Mouse (Mus musculus) limb, embryonic 11.5 days (tissue): ENCODE results near the gene Cdc6. TPM values are rescaled to one million over a fixed set of nuclear protein-coding genes. Genes with fewer than 3 reads are reported as not detected.

ENCODE experiments used
- ATAC-seq: fragments of 200-750 bp; cut with Nextera tagmentation; 2 replicates; pipeline ENCODE4 v1.8.0; 2017; ENCODE audit warnings: low read depth; ENCODE audit not compliant: insufficient number of reproducible peaks, low FRiP score, low TSS enrichment
- DNase-seq: peaks from one replicate; pipeline ENCODE4 v3.0.0-alpha.2; 2015; ENCODE audit warnings: low spot score
- H3K27ac ChIP-seq: fragments of 300-500 bp; sonication (generic); replicated peaks from 2 replicates; pipeline ENCODE4 v1.5.1; 2014; ENCODE audit warnings: low read depth, mild to moderate bottlenecking, low read length
- H3K27me3 ChIP-seq: fragments of 300-500 bp; sonication (generic); 2 replicates; pipeline ENCODE4 v1.6.1; 2014; ENCODE audit warnings: mild to moderate bottlenecking, low read length, mixed read lengths; ENCODE audit not compliant: control insufficient read depth, insufficient read depth
- H3K36me3 ChIP-seq: fragments of 300-500 bp; sonication (generic); 2 replicates; pipeline ENCODE4 v1.6.1; 2014; ENCODE audit warnings: mild to moderate bottlenecking, low read length, moderate library complexity, mixed read lengths; ENCODE audit not compliant: control insufficient read depth, insufficient read depth
- H3K4me1 ChIP-seq: fragments of 300-500 bp; sonication (generic); 2 replicates; pipeline ENCODE4 v1.6.1; 2014; ENCODE audit warnings: low read length, mixed read lengths; ENCODE audit not compliant: control insufficient read depth, insufficient read depth
- H3K4me2 ChIP-seq: fragments of 300-500 bp; sonication (generic); 2 replicates; pipeline ENCODE4 v1.6.1; 2014; ENCODE audit warnings: low read depth, mild to moderate bottlenecking, moderate library complexity; ENCODE audit not compliant: severe bottlenecking
- H3K4me3 ChIP-seq: fragments of 300-500 bp; sonication (generic); 2 replicates; pipeline ENCODE4 v1.5.1; 2014; ENCODE audit warnings: low read depth, low read length
- H3K9ac ChIP-seq: fragments of 300-500 bp; sonication (generic); 2 replicates; pipeline ENCODE4 v1.6.1; 2014; ENCODE audit warnings: mild to moderate bottlenecking, low read length
- H3K9me3 ChIP-seq: fragments of 300-500 bp; sonication (generic); 2 replicates; pipeline ENCODE4 v1.6.1; 2016; ENCODE audit warnings: low read length; ENCODE audit not compliant: control insufficient read depth
- WGBS: fragments of 180-500 bp; shearing (Covaris S2); extraction: QIAGEN DNeasy Blood & Tissue Kit; methylation state at CpG from one replicate; pipeline ENCODE4 v1.1.7; 2014; 5-methylcytosine and 5-hydroxymethylcytosine counted together
- polyA plus RNA-seq: library from polyadenylated mRNA; unstranded; fragments of >200 nt; fragmentation: Nextera tagmentation; extraction: Ambion mirVana; gene quantifications from 2 replicates; pipeline ENCODE4 v1.2.1, GENCODE M21; 2014

Gene Cdc6
- polyA plus RNA-seq, 1 experiment from 2014 or later, result 58.7 TPM

- no peak for DNase-seq
- 86% methylated on average over 9 of the region's 9 CpGs for WGBS
- H3K9ac ChIP-seq, result no peak overlapping the region
Observed at GRCm38 (mm10) chr11:98972801-98973360, 65.3 kb downstream of the Cdc6 start.

More at GRCm38 (mm10) chr11:98972801-98973360, 65.3 kb downstream of the Cdc6 start:
- no peak for ATAC-seq
- no peak overlapping the region for H3K4me2 ChIP-seq
- peaks cover 20% of the 10 kb centered on the region; the same call in 1 of the 2 replicates for H3K36me3 ChIP-seq
- H3K4me1 ChIP-seq, result peaks cover 24% of the 10 kb centered on the region
- no peak overlapping the region for H3K27ac ChIP-seq
- no peak overlapping the region for H3K4me3 ChIP-seq
- H3K9me3 ChIP-seq, result no peaks in the 10 kb centered on the region
- no peaks in the 10 kb centered on the region for H3K27me3 ChIP-seq

Other genes starting within 250 kb of the Cdc6 start
- gene Gsdma, start 243.4 kb upstream of the Cdc6 start, polyA plus RNA-seq, result 0.05 TPM in 1 of 2 replicates, not detected in the other
- gene Psmd3, start 225.2 kb upstream of the Cdc6 start, polyA plus RNA-seq, result 180 and 187 TPM in 2 replicates
- gene Csf3, start 206.5 kb upstream of the Cdc6 start, polyA plus RNA-seq, result 0.11 TPM in 1 of 2 replicates, not detected in the other
- 68.0 and 69.2 TPM in 2 replicates for gene Med24, start 178.4 kb upstream of the Cdc6 start, polyA plus RNA-seq
- 16.5 and 17.7 TPM in 2 replicates for gene Thra, start 167.2 kb upstream of the Cdc6 start, polyA plus RNA-seq
- 1.0 and 1.1 TPM in 2 replicates for gene Nr1d1, start 132.5 kb upstream of the Cdc6 start, polyA plus RNA-seq
- gene Msl1, start 112.3 kb upstream of the Cdc6 start, polyA plus RNA-seq, result 24.6 and 25.6 TPM in 2 replicates
- gene Casc3, start 102.9 kb upstream of the Cdc6 start, polyA plus RNA-seq, result 44.9 and 51.1 TPM in 2 replicates
- gene Rapgefl1, start 71.0 kb upstream of the Cdc6 start, polyA plus RNA-seq, result 2.2 and 2.8 TPM in 2 replicates
- 6.3 and 7.4 TPM in 2 replicates for gene Wipf2, start 44.2 kb upstream of the Cdc6 start, polyA plus RNA-seq
- 46.7 and 48.7 TPM in 2 replicates for gene Rara, start 20.0 kb downstream of the Cdc6 start, polyA plus RNA-seq
- 0.40 TPM in 1 of 2 replicates, not detected in the other for gene Gjd3, start 75.2 kb downstream of the Cdc6 start, polyA plus RNA-seq
- 422 and 448 TPM in 2 replicates for gene Top2a, start 116.4 kb downstream of the Cdc6 start, polyA plus RNA-seq
- gene Igfbp4, start 133.4 kb downstream of the Cdc6 start, polyA plus RNA-seq, result 799 and 884 TPM in 2 replicates
- 1.2 and 1.6 TPM in 2 replicates for gene Tns4, start 181.5 kb downstream of the Cdc6 start, polyA plus RNA-seq
- 1.0 and 1.3 TPM in 2 replicates for gene Ccr7, start 247.3 kb downstream of the Cdc6 start, polyA plus RNA-seq